Mouse (Mus musculus) splenic B cell, adult 2 months (primary cell): ENCODE measurements around the gene Adamts10.
A peak's percentile ranks its signal among the peaks of the same experiment; 100 is the strongest.

Experiments used
- DNase-seq: peaks from one replicate; pipeline ENCODE4 v3.0.0-alpha.2; 2011; ENCODE audit warnings: low read depth, low spot score
- H3K27me3 ChIP-seq: 2 replicates; pipeline ENCODE4 v1.6.1; 2012; ENCODE audit warnings: mild to moderate bottlenecking, low read length, moderate library complexity, mixed read lengths; ENCODE audit not compliant: control insufficient read depth, poor library complexity, insufficient read depth, severe bottlenecking
- H3K36me3 ChIP-seq: 2 replicates; pipeline ENCODE4 v1.6.1; 2012; ENCODE audit warnings: mild to moderate bottlenecking, low read length, moderate library complexity, mixed read lengths; ENCODE audit not compliant: control insufficient read depth, poor library complexity, insufficient read depth, severe bottlenecking

Gene Adamts10

DNA sequence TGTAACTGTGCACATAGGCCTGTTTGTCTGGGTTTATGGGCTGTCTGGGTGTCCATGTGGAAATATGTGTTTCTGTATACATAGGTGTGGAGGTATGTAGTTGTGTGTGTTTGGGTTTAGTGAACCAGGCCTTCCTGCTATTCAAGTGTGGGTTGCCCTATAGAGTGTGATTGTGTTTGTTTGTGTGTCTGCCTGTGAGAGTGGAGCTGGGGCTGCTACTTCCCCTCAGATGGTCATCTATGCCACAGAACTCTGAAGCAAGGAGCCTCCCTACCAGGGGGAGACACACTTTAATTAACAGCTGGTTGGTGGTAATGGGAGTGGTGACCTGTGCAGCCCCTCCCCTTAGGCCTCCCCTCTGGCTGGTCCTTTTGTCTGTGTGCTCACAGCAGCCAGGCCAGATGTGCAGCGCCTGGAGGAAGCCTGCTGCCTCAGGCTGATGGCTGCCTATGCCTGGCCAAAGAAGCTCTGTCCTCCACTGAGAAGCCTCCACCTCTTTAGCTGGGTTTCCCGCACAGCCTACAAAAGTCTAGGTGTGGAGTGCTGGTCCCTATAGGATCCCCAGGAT is 886 bp downstream of the Adamts10 start:
- DNase-seq = peak; percentile 10
- H3K27me3 ChIP-seq = no peaks in the 10 kb centered on the region
- peaks cover 2% of the 10 kb centered on the region; the same call in 1 of the 2 replicates for H3K36me3 ChIP-seq

GRCm38 (mm10) chr17:33526506-33526905 is 2.5 kb downstream of the Adamts10 start:
- DNase-seq = no peak
- Histone ChIP-seq H3K27me3 (no peaks in the 10 kb centered on the region), H3K36me3 (peaks cover 4% of the 10 kb centered on the region; the same call in 1 of the 2 replicates)

- DNase-seq = peak; percentile 74
- Histone ChIP-seq H3K36me3 (peaks cover 3% of the 10 kb centered on the region; the same call in 1 of the 2 replicates), H3K27me3 (no peaks in the 10 kb centered on the region)
Measured at GRCm38 (mm10) chr17:33539106-33539675, 15.2 kb downstream of the Adamts10 start.

- no peaks in the 10 kb centered on the region for H3K27me3 ChIP-seq
- peaks cover 2% of the 10 kb centered on the region; the same call in 1 of the 2 replicates for H3K36me3 ChIP-seq
- no peak for DNase-seq
Measured at GRCm38 (mm10) chr17:33539878-33540277, 15.9 kb downstream of the Adamts10 start.

GRCm38 (mm10) chr17:33549212-33549611 is 25.2 kb downstream of the Adamts10 start:
- no peak for DNase-seq
- Histone ChIP-seq H3K27me3 (no peaks in the 10 kb centered on the region), H3K36me3 (no peaks in the 10 kb centered on the region; the same call in 1 of the 2 replicates)

- no peak for DNase-seq
- Histone ChIP-seq H3K36me3 (no peaks in the 10 kb centered on the region; the same call in 1 of the 2 replicates), H3K27me3 (no peaks in the 10 kb centered on the region)
Measured at GRCm38 (mm10) chr17:33550388-33550787, 26.4 kb downstream of the Adamts10 start.

GRCm38 (mm10) chr17:33552113-33552512 is 28.1 kb downstream of the Adamts10 start:
- no peak for DNase-seq
- Histone ChIP-seq H3K36me3 (no peaks in the 10 kb centered on the region; the same call in 1 of the 2 replicates), H3K27me3 (no peaks in the 10 kb centered on the region)

DNA sequence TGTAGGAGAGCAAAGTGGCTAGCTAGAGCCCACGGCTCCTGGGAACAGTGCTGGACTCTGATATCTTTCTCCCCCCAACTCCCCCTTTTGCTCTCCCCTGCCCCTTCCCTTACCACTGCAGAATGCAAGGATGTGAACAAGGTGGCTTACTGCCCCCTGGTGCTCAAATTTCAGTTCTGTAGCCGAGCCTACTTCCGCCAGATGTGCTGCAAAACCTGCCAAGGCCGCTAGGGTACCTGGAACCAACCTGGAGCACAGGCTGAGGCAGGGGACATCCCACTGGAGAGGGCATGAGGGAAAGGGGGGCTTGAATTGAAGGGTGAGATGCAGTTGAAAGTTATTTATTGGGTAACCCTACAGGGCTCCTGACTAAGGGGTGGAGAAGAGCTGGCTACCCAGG is 29.0 kb downstream of the Adamts10 start:
- no peaks in the 10 kb centered on the region; the same call in 1 of the 2 replicates for H3K36me3 ChIP-seq

DNA sequence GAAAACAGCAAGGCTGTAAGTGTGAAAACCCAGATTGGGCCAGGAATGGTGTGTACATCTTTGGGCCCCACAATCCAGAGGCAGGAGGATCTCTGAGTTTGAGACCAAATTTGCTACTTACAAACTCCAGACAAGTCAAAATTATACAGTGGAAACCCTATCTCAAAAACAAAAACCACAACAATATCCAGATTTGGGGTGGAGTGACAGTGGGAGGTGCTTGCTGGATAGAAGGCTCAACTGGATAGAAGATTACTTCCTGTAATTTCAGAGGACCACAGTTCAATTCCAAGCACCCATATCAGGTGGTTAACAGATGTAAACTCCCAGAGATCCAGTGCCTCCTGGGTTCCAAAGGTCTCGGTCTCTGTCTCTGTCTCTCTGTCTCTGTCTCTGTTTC is 30.5 kb downstream of the Adamts10 start:
- no peaks in the 10 kb centered on the region for H3K36me3 ChIP-seq
- no peak for DNase-seq

More for the DNA sequence above, 29.0 kb downstream of the Adamts10 start:
- H3K27me3 ChIP-seq = no peaks in the 10 kb centered on the region
- DNase-seq = peak; percentile 64

DNA sequence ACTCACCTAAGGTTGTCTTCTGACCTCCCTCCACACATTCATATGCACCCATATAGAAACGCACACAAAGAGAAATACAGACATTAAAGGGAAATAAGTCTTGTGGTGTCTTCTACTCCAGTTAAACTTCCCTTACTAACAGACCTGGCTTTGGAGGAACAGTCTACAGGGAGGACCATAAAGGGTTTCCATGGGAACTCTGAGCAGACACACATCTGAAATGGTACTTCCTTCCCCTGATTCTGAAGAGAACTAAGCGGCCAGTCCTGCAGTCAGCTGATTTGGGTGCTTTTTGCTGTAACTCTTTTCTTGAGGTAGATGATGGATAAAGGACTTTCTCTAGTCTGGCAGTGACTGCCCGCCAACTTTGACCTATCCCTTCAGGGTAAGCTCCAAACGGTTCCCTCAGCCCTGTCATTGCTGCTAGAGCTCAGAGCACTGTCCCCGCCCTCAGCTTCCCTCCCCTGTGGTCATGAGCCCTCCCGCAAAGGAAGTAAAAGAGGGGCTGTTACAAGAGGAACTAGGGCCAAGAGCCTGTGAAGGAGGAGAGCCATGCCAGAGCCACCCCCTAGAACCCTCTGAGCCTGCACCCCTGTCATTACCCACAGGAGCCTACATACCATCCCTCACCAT is 31.3 kb downstream of the Adamts10 start, which contains the start of gene Myo1f:
Gene Myo1f (plus strand): TSS at position 485 of the 633 bp plus-strand sequence.
- Histone ChIP-seq H3K27me3 (no peaks in the 10 kb centered on the region), H3K36me3 (no peaks in the 10 kb centered on the region)
- DNase-seq = peak; percentile 70

More for the DNA sequence above, 30.5 kb downstream of the Adamts10 start:
- H3K27me3 ChIP-seq = no peaks in the 10 kb centered on the region

- H3K27me3 ChIP-seq = no peaks in the 10 kb centered on the region
- H3K36me3 ChIP-seq = no peaks in the 10 kb centered on the region
- DNase-seq = no peak
Measured at GRCm38 (mm10) chr17:33557922-33558321, 33.9 kb downstream of the Adamts10 start.

DNA sequence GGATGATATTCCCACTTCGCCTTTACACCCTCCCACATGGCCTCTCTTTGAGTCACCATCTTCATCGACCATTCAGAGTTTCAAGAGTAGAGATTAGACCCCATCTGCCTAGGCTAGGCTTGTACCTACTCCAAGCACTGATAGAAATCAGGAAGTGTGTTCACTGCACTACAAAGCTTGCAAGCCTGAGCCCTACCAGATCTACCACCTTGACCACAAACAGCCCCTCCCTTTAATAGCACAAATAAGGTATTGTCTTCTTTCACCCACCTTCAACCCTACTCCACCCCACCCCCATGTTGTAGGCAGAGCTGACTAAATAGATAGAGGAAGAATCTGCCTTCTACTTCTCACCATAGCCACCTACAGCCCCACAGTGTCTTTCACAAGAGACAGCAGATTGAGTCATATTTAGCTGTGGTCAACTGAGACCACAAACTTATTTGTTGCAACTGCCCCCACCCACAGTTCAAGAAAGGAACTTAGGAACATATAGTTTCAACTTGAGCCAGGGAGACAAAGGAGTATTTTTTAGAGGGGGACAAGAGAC is 39.6 kb downstream of the Adamts10 start:
- no peaks in the 10 kb centered on the region for H3K36me3 ChIP-seq
- peak; percentile 22 for DNase-seq
- no peaks in the 10 kb centered on the region for H3K27me3 ChIP-seq

DNA sequence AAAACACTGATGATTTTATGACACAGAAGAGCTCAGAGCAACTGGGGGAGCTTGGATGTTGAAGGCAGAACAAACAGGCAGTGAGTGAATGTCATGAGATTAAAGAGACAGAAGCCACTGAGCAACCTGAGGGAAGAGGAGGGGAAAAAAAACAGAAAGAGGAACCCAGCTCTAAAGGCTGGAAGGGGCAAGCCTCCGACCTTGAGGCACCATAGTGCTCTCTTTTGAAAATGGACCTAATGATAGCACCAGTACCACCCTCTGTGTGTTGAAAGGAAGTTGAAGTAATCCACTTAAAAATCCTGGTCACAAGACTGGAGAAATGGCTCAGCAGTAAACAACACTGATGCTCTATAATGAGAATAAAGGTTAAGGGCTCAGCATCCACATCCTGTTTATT is 40.6 kb downstream of the Adamts10 start:
- H3K36me3 ChIP-seq = no peaks in the 10 kb centered on the region
- DNase-seq = no peak
- no peaks in the 10 kb centered on the region for H3K27me3 ChIP-seq

DNA sequence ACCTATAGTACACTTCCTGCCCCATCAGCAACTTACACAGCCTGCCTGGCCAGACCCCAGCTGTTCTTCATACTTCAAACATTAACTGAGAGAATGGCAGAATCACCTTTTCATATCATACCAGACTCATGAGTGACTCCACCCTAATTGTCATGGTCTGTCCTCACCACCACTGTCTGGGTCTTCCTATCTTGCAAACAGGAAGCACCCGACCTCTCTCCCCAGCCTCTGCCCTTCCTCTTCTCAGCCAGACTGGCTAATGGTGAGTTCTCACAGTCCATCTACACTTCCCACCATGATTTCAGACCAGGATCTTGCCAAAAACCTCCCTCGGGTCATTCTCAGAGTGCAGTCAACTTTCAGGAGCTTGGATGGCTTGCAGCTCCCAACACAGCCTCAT is 42.2 kb downstream of the Adamts10 start:
- no peaks in the 10 kb centered on the region for H3K36me3 ChIP-seq
- H3K27me3 ChIP-seq = no peaks in the 10 kb centered on the region
- DNase-seq = no peak

GRCm38 (mm10) chr17:33584061-33584460 is 60.1 kb downstream of the Adamts10 start:
- H3K36me3 ChIP-seq = no peaks in the 10 kb centered on the region
- no peaks in the 10 kb centered on the region for H3K27me3 ChIP-seq
- no peak for DNase-seq
